Mouse (Mus musculus) lung, postnatal 0 days (tissue): ENCODE data around the gene Zmym4.

Experiments used
- CTCF ChIP-seq: IDR thresholded peaks from 2 replicates; pipeline ENCODE4 v1.5.1; 2016; ENCODE audit warnings: antibody characterized with exemption, mild to moderate bottlenecking
- EP300 ChIP-seq: IDR thresholded peaks from 2 replicates; pipeline ENCODE4 v1.6.1; 2016; ENCODE audit warnings: antibody characterized with exemption, mild to moderate bottlenecking, control low read depth

- TF ChIP-seq CTCF (no peak), EP300 (no peak)
Measured at GRCm38 (mm10) chr4:126958682-126959081, 9.3 kb downstream of the Zmym4 start.
